Mouse (Mus musculus): ENCODE measurements around the gene Map3k9. TPM values are rescaled to one million over a fixed set of nuclear protein-coding genes. Genes with fewer than 3 reads are reported as not detected.
A peak's percentile ranks its signal among the peaks of the same experiment; 100 is the strongest.

Map3k9 gene
- total and polyA plus RNA-seq, 2 experiments from 2014 or later, result 0.10 to 0.11 TPM

GRCm38 (mm10) chr12:81735246-81736070, 45.5 kb downstream of the Map3k9 start:
- DNase-seq (ENCODE audit: low spot score), result peak; percentile 17
- no peaks in the 10 kb centered on the region for H3K36me3 ChIP-seq (replicated peaks; ENCODE audit: control insufficient read depth, insufficient read depth, low read length)
- H3K9ac ChIP-seq (replicated peaks; ENCODE audit: low read depth, low read length), result no peak overlapping the region
- TF ChIP-seq CTCF (IDR thresholded peaks at IDR 0.05; ENCODE audit: low read depth) (0 out of 2 replicates have a peak, but pooled peaks have one; percentile 7), EP300 (IDR thresholded peaks at IDR 0.05; ENCODE audit: low read depth) (no peak)
- no peak overlapping the region for H3K27ac ChIP-seq (ENCODE audit: low read depth)
- H3K4me2 ChIP-seq (ENCODE audit: low read depth, low read length), result no peak overlapping the region
- no peaks in the 10 kb centered on the region for H3K9me3 ChIP-seq (replicated peaks; ENCODE audit: control insufficient read depth, low read length)
- H3K4me1 ChIP-seq (ENCODE audit: control insufficient read depth, insufficient read depth), result no peaks in the 10 kb centered on the region
- H3K27me3 ChIP-seq (ENCODE audit: control insufficient read depth, insufficient read depth, low read length), result no peaks in the 10 kb centered on the region
- no peak for ATAC-seq (ENCODE audit: insufficient read depth, low read depth)
- WGBS, result 73% methylated on average over 11 of the region's 11 CpGs
- H3K4me3 ChIP-seq (ENCODE audit: low read depth, low read length), result no peak overlapping the region

GRCm38 (mm10) chr12:81726246-81726822, 54.6 kb downstream of the Map3k9 start:
- DNase-seq (ENCODE audit: low spot score) (no peak), ATAC-seq (ENCODE audit: insufficient read depth, low read depth) (no peak)
- no peak overlapping the region for H3K4me2 ChIP-seq (ENCODE audit: low read depth, low read length)
- no peak overlapping the region for H3K4me3 ChIP-seq (ENCODE audit: low read depth, low read length)
- TF ChIP-seq CTCF (IDR thresholded peaks at IDR 0.05; ENCODE audit: low read depth) (no peak), EP300 (IDR thresholded peaks at IDR 0.05; ENCODE audit: low read depth) (no peak)
- H3K9ac ChIP-seq (replicated peaks; ENCODE audit: low read depth, low read length), result no peak overlapping the region
- no peaks in the 10 kb centered on the region for H3K27me3 ChIP-seq (ENCODE audit: control insufficient read depth, insufficient read depth, low read length)
- no peaks in the 10 kb centered on the region for H3K36me3 ChIP-seq (replicated peaks; ENCODE audit: control insufficient read depth, insufficient read depth, low read length)
- no peaks in the 10 kb centered on the region for H3K4me1 ChIP-seq (ENCODE audit: control insufficient read depth, insufficient read depth)
- no peaks in the 10 kb centered on the region for H3K9me3 ChIP-seq (replicated peaks; ENCODE audit: control insufficient read depth, low read length)
- 76% methylated on average over 8 of the region's 8 CpGs for WGBS
- H3K27ac ChIP-seq (ENCODE audit: low read depth), result no peak overlapping the region

GRCm38 (mm10) chr12:81724776-81725175, 56.2 kb downstream of the Map3k9 start:
- Histone ChIP-seq H3K9me3 (replicated peaks; ENCODE audit: control insufficient read depth, low read length) (no peaks in the 10 kb centered on the region), H3K27me3 (ENCODE audit: control insufficient read depth, insufficient read depth, low read length) (no peaks in the 10 kb centered on the region), H3K4me3 (ENCODE audit: low read depth, low read length) (no peak overlapping the region), H3K9ac (replicated peaks; ENCODE audit: low read depth, low read length) (no peak overlapping the region), H3K36me3 (replicated peaks; ENCODE audit: control insufficient read depth, insufficient read depth, low read length) (no peaks in the 10 kb centered on the region), H3K27ac (ENCODE audit: low read depth) (no peak overlapping the region), H3K4me1 (ENCODE audit: control insufficient read depth, insufficient read depth) (no peaks in the 10 kb centered on the region), H3K4me2 (ENCODE audit: low read depth, low read length) (no peak overlapping the region)
- WGBS, result 86% methylated on average over 6 of the region's 6 CpGs
- DNase-seq (ENCODE audit: low spot score), result no peak
- no peak for ATAC-seq (ENCODE audit: insufficient read depth, low read depth)
- no peak for TF ChIP-seq EP300 (IDR thresholded peaks at IDR 0.05; ENCODE audit: low read depth)
- TF ChIP-seq CTCF (IDR thresholded peaks at IDR 0.05; ENCODE audit: low read depth), result no peak

GRCm38 (mm10) chr12:81723375-81723774, 57.6 kb downstream of the Map3k9 start:
- Histone ChIP-seq H3K36me3 (replicated peaks; ENCODE audit: control insufficient read depth, insufficient read depth, low read length) (no peaks in the 10 kb centered on the region), H3K9me3 (replicated peaks; ENCODE audit: control insufficient read depth, low read length) (no peaks in the 10 kb centered on the region), H3K27me3 (ENCODE audit: control insufficient read depth, insufficient read depth, low read length) (no peaks in the 10 kb centered on the region), H3K4me3 (ENCODE audit: low read depth, low read length) (no peak overlapping the region), H3K4me2 (ENCODE audit: low read depth, low read length) (no peak overlapping the region), H3K9ac (replicated peaks; ENCODE audit: low read depth, low read length) (no peak overlapping the region), H3K4me1 (ENCODE audit: control insufficient read depth, insufficient read depth) (no peaks in the 10 kb centered on the region), H3K27ac (ENCODE audit: low read depth) (no peak overlapping the region)
- no peak for TF ChIP-seq EP300 (IDR thresholded peaks at IDR 0.05; ENCODE audit: low read depth)
- TF ChIP-seq CTCF (IDR thresholded peaks at IDR 0.05; ENCODE audit: low read depth), result no peak
- ATAC-seq (ENCODE audit: insufficient read depth, low read depth), result no peak
- 78% methylated on average over 7 of the region's 7 CpGs for WGBS
- no peak for DNase-seq (ENCODE audit: low spot score)

GRCm38 (mm10) chr12:81719715-81720114, 61.3 kb downstream of the Map3k9 start:
- no peak overlapping the region for H3K27ac ChIP-seq (ENCODE audit: low read depth)
- no peaks in the 10 kb centered on the region for H3K36me3 ChIP-seq (replicated peaks; ENCODE audit: control insufficient read depth, insufficient read depth, low read length)
- no peak for TF ChIP-seq CTCF (IDR thresholded peaks at IDR 0.05; ENCODE audit: low read depth)
- TF ChIP-seq EP300 (IDR thresholded peaks at IDR 0.05; ENCODE audit: low read depth), result no peak
- WGBS, result 83% methylated on average over 8 of the region's 8 CpGs
- no peaks in the 10 kb centered on the region for H3K9me3 ChIP-seq (replicated peaks; ENCODE audit: control insufficient read depth, low read length)
- H3K27me3 ChIP-seq (ENCODE audit: control insufficient read depth, insufficient read depth, low read length), result no peaks in the 10 kb centered on the region
- no peak for ATAC-seq (ENCODE audit: insufficient read depth, low read depth)
- no peak overlapping the region for H3K9ac ChIP-seq (replicated peaks; ENCODE audit: low read depth, low read length)
- H3K4me2 ChIP-seq (ENCODE audit: low read depth, low read length), result no peak overlapping the region
- no peak for DNase-seq (ENCODE audit: low spot score)
- H3K4me1 ChIP-seq (ENCODE audit: control insufficient read depth, insufficient read depth), result no peaks in the 10 kb centered on the region
- H3K4me3 ChIP-seq (ENCODE audit: low read depth, low read length), result no peak overlapping the region

Data from heart, postnatal 0 days (tissue).